ENCODE assay signal across 19 mouse cellular contexts in genomic region chr5:110888596-110888995, GRCm38 (mm10).
"Had no signal": no experiment of that assay in that cellular context is flagged by ENCODE, and none has a peak within 500 bp of the region (broad histone marks: within the 10 kb centered on the region; RNA-seq: fewer than 3 reads in every experiment).

No protein-coding gene starts in this region.

- H3K4me1 ChIP-seq: liver, embryonic 13.5 days; liver, embryonic 15.5 days; lung, embryonic 15.5 days; megakaryocyte, embryonic 14.5 days; neural tube, embryonic 12.5 days; stomach, embryonic 15.5 days had no signal

- H3K27ac ChIP-seq: liver, embryonic 13.5 days; liver, embryonic 15.5 days; lung, embryonic 15.5 days; macrophage; midbrain, embryonic 13.5 days; neural tube, embryonic 12.5 days; stomach, embryonic 15.5 days; stomach, postnatal 0 days had no signal

- H3K27me3 ChIP-seq: liver, embryonic 13.5 days; liver, embryonic 15.5 days; lung, embryonic 15.5 days; midbrain, embryonic 13.5 days; neural tube, embryonic 12.5 days; stomach, embryonic 15.5 days had no signal

- H3K9ac ChIP-seq: liver, embryonic 13.5 days; liver, embryonic 15.5 days; liver, postnatal 0 days; lung, embryonic 15.5 days; midbrain, embryonic 13.5 days; neural tube, embryonic 12.5 days; stomach, embryonic 15.5 days had no signal

- H3K4me3 ChIP-seq: liver, embryonic 13.5 days; liver, embryonic 15.5 days; lung, embryonic 15.5 days; megakaryocyte, embryonic 14.5 days; midbrain, embryonic 13.5 days; neural tube, embryonic 12.5 days; stomach, embryonic 15.5 days had no signal

- H3K36me3 ChIP-seq: liver, embryonic 15.5 days; stomach, embryonic 15.5 days had no signal

- DNase-seq: liver, embryonic 13.5 days; liver, postnatal 0 days; lung, adult 2 months; lung, postnatal 14 days; lung, postnatal 36 days; right cerebral cortex, postnatal 14 days; thymus, adult 2 months; thymus, postnatal 25 days; thymus, postnatal 4 days had no signal

- H3K4me2 ChIP-seq: liver, embryonic 13.5 days; liver, embryonic 15.5 days; lung, embryonic 15.5 days; midbrain, embryonic 13.5 days; neural tube, embryonic 12.5 days; stomach, embryonic 15.5 days had no signal

- H3K9me3 ChIP-seq: liver, embryonic 13.5 days; liver, embryonic 15.5 days; lung, embryonic 15.5 days; megakaryocyte, embryonic 14.5 days; midbrain, embryonic 13.5 days; neural tube, embryonic 12.5 days; stomach, embryonic 15.5 days had no signal

- ATAC-seq: liver, postnatal 0 days; lung, postnatal 0 days; midbrain, embryonic 13.5 days; midbrain, embryonic 16.5 days had no signal
